Mouse (Mus musculus) MEL (cell line): ENCODE data around the gene Cog4. TPM values are rescaled to one million over a fixed set of nuclear protein-coding genes. Genes with fewer than 3 reads are reported as not detected.

Experiments used
- DNase-seq: peaks from one replicate; pipeline ENCODE4 v3.0.0; 2011; ENCODE audit warnings: low read depth, low spot score
- H3K27ac ChIP-seq: 2 replicates; pipeline ENCODE4 v1.5.1; 2012; ENCODE audit warnings: low read depth, mild to moderate bottlenecking, control low read depth, low read length, moderate library complexity; ENCODE audit not compliant: control insufficient read depth
- H3K27me3 ChIP-seq, 2 experiments: fragments of 150-350 bp in 1 of 2; sonication (generic) in 1 of 2; 2 replicates each; pipeline ENCODE4 v1.6.1; 2012; ENCODE audit warnings: low read length in 2 of 2, mild to moderate bottlenecking in 2 of 2, improper control_type of control experiment in 1 of 2, moderate library complexity in 1 of 2; ENCODE audit not compliant: insufficient read depth in 2 of 2, control insufficient read depth in 1 of 2
- H3K36me3 ChIP-seq, 2 experiments: 2 replicates each; pipeline ENCODE4 v1.6.1; 2012 to 2014; ENCODE audit warnings: low read length in 2 of 2, improper control_type of control experiment in 1 of 2, inconsistent platforms in 1 of 2, mild to moderate bottlenecking in 1 of 2; ENCODE audit not compliant: insufficient read depth in 2 of 2, control insufficient read depth in 1 of 2
- H3K4me1 ChIP-seq, 2 experiments: fragments of 150-350 bp in 1 of 2; sonication (generic) in 1 of 2; 2 replicates each; pipeline ENCODE4 v1.6.1; 2012; ENCODE audit warnings: low read length in 2 of 2, improper control_type of control experiment in 1 of 2, mild to moderate bottlenecking in 1 of 2; ENCODE audit not compliant: insufficient read depth in 2 of 2, control insufficient read depth in 1 of 2
- H3K4me3 ChIP-seq, 2 experiments: fragments of 150-350 bp in 1 of 2; sonication (generic) in 1 of 2; 2 replicates each; pipeline ENCODE4 v1.5.1; 2012; ENCODE audit warnings: low read depth in 2 of 2, low read length in 2 of 2, mild to moderate bottlenecking in 2 of 2, moderate library complexity in 2 of 2, control low read depth in 1 of 2, improper control_type of control experiment in 1 of 2; ENCODE audit not compliant: control insufficient read depth in 1 of 2, insufficient read depth in 1 of 2
- H3K79me2 ChIP-seq: 2 replicates; pipeline ENCODE4 v1.6.1; 2012; ENCODE audit warnings: mild to moderate bottlenecking, low read length, moderate library complexity; ENCODE audit not compliant: control insufficient read depth, poor library complexity, insufficient read depth
- H3K9ac ChIP-seq: 2 replicates; pipeline ENCODE4 v1.6.1; 2012; ENCODE audit warnings: low read depth, mild to moderate bottlenecking, control low read depth, low read length, moderate library complexity; ENCODE audit not compliant: control insufficient read depth, poor library complexity, severe bottlenecking
- H3K9me3 ChIP-seq: fragments of 150-350 bp; sonication (generic); replicated peaks from 2 replicates; pipeline ENCODE4 v1.6.1; 2012; ENCODE audit warnings: mild to moderate bottlenecking, low read length, improper control_type of control experiment, moderate library complexity; ENCODE audit not compliant: insufficient read depth
- BHLHE40 ChIP-seq: IDR thresholded peaks from 2 replicates; pipeline ENCODE4 v1.6.1; 2012; ENCODE audit warnings: low read depth, mild to moderate bottlenecking, inconsistent platforms, low read length, improper control_type of control experiment, borderline replicate concordance
- CHD1 ChIP-seq: IDR thresholded peaks from 2 replicates; pipeline ENCODE4 v1.6.1; 2012; ENCODE audit warnings: low read depth, mild to moderate bottlenecking, inconsistent platforms, low read length, improper control_type of control experiment
- CHD2 ChIP-seq: IDR thresholded peaks from 2 replicates; pipeline ENCODE4 v1.6.1; 2011; ENCODE audit warnings: low read length, improper control_type of control experiment
- CTCF ChIP-seq, 3 experiments: IDR thresholded peaks in 2 of 3; conservative IDR thresholded peaks in 1 of 3; 2 replicates each; pipeline ENCODE4 v1.5.1; 2011 to 2012; ENCODE audit warnings: low read length in 3 of 3, low read depth in 2 of 3, mild to moderate bottlenecking in 2 of 3, improper control_type of control experiment in 1 of 3, inconsistent platforms in 1 of 3, mixed read lengths in 1 of 3, moderate library complexity in 1 of 3; ENCODE audit not compliant: control insufficient read depth in 1 of 3, insufficient read depth in 1 of 3, poor library complexity in 1 of 3, severe bottlenecking in 1 of 3
- E2F4 ChIP-seq: IDR thresholded peaks from 2 replicates; pipeline ENCODE4 v1.6.1; 2011; ENCODE audit warnings: low read depth, low read length, improper control_type of control experiment, borderline replicate concordance
- ELF1 ChIP-seq: IDR thresholded peaks from 2 replicates; pipeline ENCODE4 v1.6.1; 2014; ENCODE audit warnings: low read depth, mild to moderate bottlenecking, inconsistent platforms, low read length, improper control_type of control experiment, moderate library complexity
- HCFC1 ChIP-seq: IDR thresholded peaks from 2 replicates; pipeline ENCODE4 v1.6.1; 2012; ENCODE audit warnings: low read depth, mild to moderate bottlenecking, inconsistent platforms, low read length, improper control_type of control experiment, moderate library complexity
- JUND ChIP-seq: IDR thresholded peaks from 2 replicates; pipeline ENCODE4 v1.6.1; 2011; ENCODE audit warnings: low read depth, mild to moderate bottlenecking, improper control_type of control experiment, low read length
- MAFK ChIP-seq: IDR thresholded peaks from 2 replicates; pipeline ENCODE4 v1.6.1; 2011; ENCODE audit warnings: low read depth, mild to moderate bottlenecking, low read length, improper control_type of control experiment, borderline replicate concordance
- MAX ChIP-seq: IDR thresholded peaks from 2 replicates; pipeline ENCODE4 v1.6.1; 2011; ENCODE audit warnings: low read length, improper control_type of control experiment
- MAZ ChIP-seq: IDR thresholded peaks from 2 replicates; pipeline ENCODE4 v1.6.1; 2012; ENCODE audit warnings: low read depth, mild to moderate bottlenecking, inconsistent platforms, low read length, improper control_type of control experiment
- NRF1 ChIP-seq: IDR thresholded peaks from 2 replicates; pipeline ENCODE4 v1.6.1; 2014; ENCODE audit warnings: low read depth, mild to moderate bottlenecking, inconsistent platforms, low read length, improper control_type of control experiment, moderate library complexity; ENCODE audit not compliant: poor library complexity, insufficient read depth, severe bottlenecking
- POLR2AphosphoS2 ChIP-seq: IDR thresholded peaks from 2 replicates; pipeline ENCODE4 v1.6.1; 2011; ENCODE audit warnings: low read length, improper control_type of control experiment
- POLR2AphosphoS5 ChIP-seq: IDR thresholded peaks from 2 replicates; pipeline ENCODE4 v1.6.1; 2012; ENCODE audit warnings: low read depth, borderline replicate concordance, mild to moderate bottlenecking, inconsistent platforms, low read length, moderate library complexity, mixed read lengths
- RAD21 ChIP-seq: IDR thresholded peaks from 2 replicates; pipeline ENCODE4 v1.6.1; 2011; ENCODE audit warnings: mild to moderate bottlenecking, low read depth, low read length, improper control_type of control experiment
- RCOR1 ChIP-seq: IDR thresholded peaks from 2 replicates; pipeline ENCODE4 v1.6.1; 2012; ENCODE audit warnings: low read depth, mild to moderate bottlenecking, inconsistent platforms, low read length, improper control_type of control experiment
- SIN3A ChIP-seq: IDR thresholded peaks from 2 replicates; pipeline ENCODE4 v1.6.1; 2012; ENCODE audit warnings: low read length, improper control_type of control experiment, inconsistent platforms
- SMC3 ChIP-seq: IDR thresholded peaks from 2 replicates; pipeline ENCODE4 v1.6.1; 2011; ENCODE audit warnings: low read depth, low read length, improper control_type of control experiment
- USF2 ChIP-seq, 2 experiments: IDR thresholded peaks; 2 replicates each; pipeline ENCODE4 v1.6.1; 2011 to 2012; ENCODE audit warnings: improper control_type of control experiment in 2 of 2, low read length in 2 of 2, borderline replicate concordance in 1 of 2, inconsistent platforms in 1 of 2, low read depth in 1 of 2, mild to moderate bottlenecking in 1 of 2; ENCODE audit not compliant: insufficient read depth in 1 of 2
- ZC3H11A ChIP-seq: IDR thresholded peaks from 2 replicates; pipeline ENCODE4 v1.6.1; 2012; ENCODE audit warnings: low read depth, mild to moderate bottlenecking, inconsistent platforms, low read length, improper control_type of control experiment
- ZKSCAN1 ChIP-seq: IDR thresholded peaks from 2 replicates; pipeline ENCODE4 v1.6.1; 2012; ENCODE audit warnings: low read depth, mild to moderate bottlenecking, inconsistent platforms, low read length, improper control_type of control experiment, moderate library complexity
- ZMIZ1 ChIP-seq: IDR thresholded peaks from 2 replicates; pipeline ENCODE4 v1.6.1; 2012; ENCODE audit warnings: low read depth, mild to moderate bottlenecking, inconsistent platforms, low read length, improper control_type of control experiment, moderate library complexity
- polyA plus RNA-seq, 2 experiments: library from polyadenylated mRNA; stranded (reverse) in 1 of 2; unstranded in 1 of 2; fragments of >175 nt in 1 of 2; fragments of >200 nt in 1 of 2; gene quantifications; 2 replicates each; pipeline versions ENCODE4 v1.2.1 to v1.2.4; 2012; ENCODE audit warnings: low replicate concordance in 2 of 2, low read depth in 1 of 2; ENCODE audit not compliant: insufficient read length in 2 of 2, insufficient read depth in 1 of 2, missing spikeins in 1 of 2
- total RNA-seq: library from RNA; depleted of rRNA; stranded (reverse); fragments of 300-350 nt; gene quantifications from 2 replicates; pipeline ENCODE4 v1.2.3, GENCODE M21; 2012

Cog4 gene
- total and polyA plus RNA-seq, 3 experiments = 32.1 to 35.3 TPM; not detected in 1

DNA sequence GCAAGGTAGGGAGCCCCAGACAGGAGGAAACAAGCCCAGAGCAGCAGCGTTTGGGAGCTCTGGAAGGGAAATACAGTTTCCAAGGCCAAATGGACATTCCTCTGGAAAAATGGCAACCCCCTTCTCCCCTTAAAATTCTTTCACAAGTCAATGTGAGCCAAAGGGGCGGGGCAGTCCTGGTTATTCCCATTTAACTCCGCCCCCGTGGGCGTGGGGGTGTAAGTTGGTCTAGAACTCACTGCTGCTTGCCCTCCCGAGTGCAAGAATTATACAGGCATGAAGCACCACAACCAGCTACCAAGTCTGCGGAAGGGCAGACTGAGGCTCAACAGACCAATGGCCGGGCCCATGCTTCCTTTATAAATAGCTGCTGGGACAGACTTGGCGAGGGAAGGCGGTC lies 48.5 kb downstream of the Cog4 start:
- Histone ChIP-seq H3K27ac (no peak overlapping the region), H3K9ac (no peak overlapping the region), H3K4me1 (no peaks in the 10 kb centered on the region), H3K9me3 (no peaks in the 10 kb centered on the region), H3K27me3 (no peaks in the 10 kb centered on the region), H3K36me3 (no peaks in the 10 kb centered on the region), H3K79me2 (no peaks in the 10 kb centered on the region), H3K4me3 (no peak overlapping the region)
- DNase-seq = no peak
- no peak for TF ChIP-seq RAD21
- TF ChIP-seq CHD1 = no peak
- TF ChIP-seq MAZ = no peak
- TF ChIP-seq NRF1 = no peak
- no peak for TF ChIP-seq JUND
- TF ChIP-seq BHLHE40 = no peak
- TF ChIP-seq ZMIZ1 = no peak
- no peak for TF ChIP-seq RCOR1
- no peak for TF ChIP-seq POLR2AphosphoS2
- no peak for TF ChIP-seq ZC3H11A
- no peak for TF ChIP-seq MAFK
- no peak for TF ChIP-seq SIN3A

DNA sequence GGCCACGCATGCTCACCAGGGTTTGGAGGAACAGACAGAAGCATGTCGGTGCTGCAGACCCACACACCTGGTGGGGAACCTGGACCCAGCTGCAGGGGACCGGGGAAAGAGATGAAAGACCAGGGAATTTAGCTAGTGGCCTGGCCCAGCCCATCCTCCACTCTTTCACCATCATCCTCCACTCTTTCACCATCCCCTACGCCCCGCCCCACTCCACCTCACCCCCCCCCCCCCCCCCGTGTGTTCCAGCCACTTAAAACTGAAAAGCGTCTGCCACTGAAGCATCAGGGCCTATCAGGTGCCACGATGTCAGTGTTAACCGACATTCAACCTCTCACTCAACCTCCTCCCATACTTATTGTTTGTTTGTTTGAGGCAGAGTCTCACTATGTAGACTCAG lies 48.9 kb downstream of the Cog4 start:
- no peaks in the 10 kb centered on the region for H3K9me3 ChIP-seq
- no peak for TF ChIP-seq SMC3
- TF ChIP-seq ZKSCAN1 = no peak
- no peak for TF ChIP-seq CHD2
- TF ChIP-seq USF2 (IDR thresholded peaks at IDR 0.05; ENCODE audit: borderline replicate concordance in 1 of 2, insufficient read depth in 1 of 2, low read depth in 1 of 2, low read length in 2 of 2) = no peak
- no peak for TF ChIP-seq ZC3H11A
- TF ChIP-seq CTCF (IDR thresholded peaks at IDR 0.05 in 2 of 3, conservative IDR thresholded peaks at IDR 0.05 in 1 of 3; ENCODE audit: control insufficient read depth in 1 of 3, insufficient read depth in 1 of 3, low read depth in 2 of 3, low read length in 3 of 3, poor library complexity in 1 of 3, severe bottlenecking in 1 of 3) = no peak
- TF ChIP-seq ELF1 = no peak
- TF ChIP-seq POLR2AphosphoS5 = no peak
- no peak for TF ChIP-seq BHLHE40
- no peak for TF ChIP-seq HCFC1
- TF ChIP-seq E2F4 = no peak
- TF ChIP-seq MAX = no peak
- TF ChIP-seq, all 39 proteins: peak for 0
- H3K79me2 ChIP-seq = no peaks in the 10 kb centered on the region
- no peak for DNase-seq
- H3K4me3 ChIP-seq = no peak overlapping the region
- no peaks in the 10 kb centered on the region for H3K4me1 ChIP-seq
- H3K36me3 ChIP-seq = no peaks in the 10 kb centered on the region
- H3K27ac ChIP-seq = no peak overlapping the region
- no peak overlapping the region for H3K9ac ChIP-seq
- H3K27me3 ChIP-seq = no peaks in the 10 kb centered on the region
